Mouse (Mus musculus) c-Kit-negative CD71-positive TER-119-positive erythroid progenitor cells, embryonic 14.5 days (primary cell): ENCODE measurements at regions not wholly inside any gene's neighbourhood (a gene's known extent, or its start where the extent isn't known, plus 50 kb on each side); places are given as distances from the start of the nearest gene placed in this dataset.
A peak's percentile ranks its signal among the peaks of the same experiment; 100 is the strongest.

ENCODE experiments used
- DNase-seq: peaks from one replicate; pipeline ENCODE4 v3.0.0-alpha.2; 2013; ENCODE audit warnings: low read depth, low spot score

DNA sequence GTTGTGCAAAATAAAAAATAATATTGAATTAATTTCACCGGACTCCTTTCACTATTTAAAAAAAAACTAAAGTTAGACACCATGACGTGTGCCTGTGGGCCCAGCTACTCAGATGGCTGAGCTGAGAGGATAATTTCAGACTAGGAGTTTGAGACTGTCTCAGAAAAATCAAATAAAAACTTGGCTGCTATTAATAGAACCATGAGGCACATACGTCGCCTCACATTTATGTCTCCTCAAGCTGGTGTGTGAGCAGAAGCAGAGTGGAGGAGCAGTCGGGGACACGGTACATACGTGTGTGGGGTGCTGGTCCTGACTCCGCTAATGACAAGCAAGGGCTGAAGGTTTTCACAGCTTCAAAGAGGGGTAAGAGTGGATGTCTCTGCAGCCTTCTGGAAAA, 52.8 kb upstream of the Dmrtb1 start:
- no peak for DNase-seq

- peak; percentile 56 for DNase-seq
Measured at GRCm38 (mm10) chr4:107737907-107738306, 53.9 kb upstream of the Dmrtb1 start.

DNA sequence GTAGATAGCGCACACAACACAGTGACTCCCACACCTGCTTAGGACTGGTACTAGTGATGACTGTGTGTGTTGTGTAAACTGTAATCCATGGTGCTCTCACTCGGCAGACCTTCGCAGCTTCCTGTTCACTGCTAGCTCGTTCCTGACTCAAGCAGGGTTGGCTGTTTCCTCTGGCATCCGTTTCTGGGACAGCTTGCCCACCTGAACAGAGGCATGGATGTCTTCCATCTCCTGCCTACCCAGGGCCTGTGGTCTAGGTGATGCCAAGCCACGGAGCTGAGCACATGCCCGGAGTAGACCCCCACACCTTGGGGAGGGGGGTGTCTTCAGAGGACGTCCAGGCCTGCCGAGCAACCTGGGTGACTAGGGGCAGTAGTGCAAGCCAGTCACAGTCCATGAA, 54.7 kb upstream of the Dmrtb1 start:
- DNase-seq, result no peak

- DNase-seq, result no peak
Measured at GRCm38 (mm10) chr4:107739789-107740405, 55.9 kb upstream of the Dmrtb1 start.

GRCm38 (mm10) chr4:107743646-107744045, 58.4 kb upstream of the Lrp8 start:
- no peak for DNase-seq

DNA sequence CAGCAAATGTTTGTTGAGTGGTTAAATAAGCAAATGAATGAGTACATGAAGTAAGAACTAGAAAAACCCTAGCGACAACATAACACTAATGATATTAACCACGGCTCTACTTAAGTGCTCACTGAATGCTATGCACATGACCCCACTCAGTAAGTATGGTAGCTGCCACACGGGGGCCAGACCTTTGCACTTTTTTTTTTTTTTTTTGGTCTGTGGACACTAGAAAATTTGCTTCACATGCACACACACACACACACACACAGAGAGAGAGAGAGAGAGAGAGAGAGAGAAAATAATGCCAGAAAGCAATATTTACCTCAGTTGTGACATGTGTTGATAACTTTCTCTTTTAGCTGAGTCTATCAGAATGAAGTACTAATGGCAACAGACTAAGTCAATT, 55.7 kb upstream of the Lrp8 start:
- no peak for DNase-seq

GRCm38 (mm10) chr4:107746923-107747431, 55.1 kb upstream of the Lrp8 start:
- DNase-seq, result no peak

GRCm38 (mm10) chr4:107747454-107747853, 54.6 kb upstream of the Lrp8 start:
- DNase-seq, result no peak

DNA sequence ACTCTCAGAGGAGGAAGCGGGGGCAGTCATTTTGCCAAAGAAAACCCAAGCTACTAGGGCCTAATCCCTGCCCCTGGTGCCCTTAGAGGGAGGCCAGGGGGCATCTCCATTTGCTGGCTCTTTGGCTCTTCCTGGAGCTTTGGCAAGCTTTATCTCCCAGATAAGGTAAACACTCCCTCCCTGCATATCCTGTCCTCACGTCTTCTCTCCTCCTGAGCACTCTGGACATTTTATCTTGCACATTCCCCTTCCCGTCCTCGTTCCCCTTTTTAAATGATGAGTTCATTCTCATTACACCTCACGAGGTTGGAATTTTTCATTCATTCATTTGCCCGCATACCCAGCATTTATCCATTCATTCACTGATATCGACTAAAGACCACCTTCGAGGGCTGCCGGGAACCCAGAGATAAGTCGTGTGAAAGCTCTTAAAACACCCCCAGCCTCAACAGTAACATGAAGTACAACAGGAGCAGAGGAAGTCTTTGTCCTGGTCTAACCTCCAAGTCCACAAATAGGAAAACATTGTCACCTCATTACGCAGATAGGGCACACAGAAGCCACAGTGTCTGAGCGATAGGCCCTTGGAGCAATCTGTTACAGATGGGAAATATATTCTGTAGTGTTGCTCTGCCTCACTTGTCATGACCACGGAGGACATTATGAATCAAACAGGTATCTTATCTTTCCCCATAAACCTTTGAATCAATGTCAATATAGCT, 54.0 kb upstream of the Lrp8 start:
- no peak for DNase-seq

GRCm38 (mm10) chr4:107749045-107749444, 53.0 kb upstream of the Lrp8 start:
- no peak for DNase-seq

DNA sequence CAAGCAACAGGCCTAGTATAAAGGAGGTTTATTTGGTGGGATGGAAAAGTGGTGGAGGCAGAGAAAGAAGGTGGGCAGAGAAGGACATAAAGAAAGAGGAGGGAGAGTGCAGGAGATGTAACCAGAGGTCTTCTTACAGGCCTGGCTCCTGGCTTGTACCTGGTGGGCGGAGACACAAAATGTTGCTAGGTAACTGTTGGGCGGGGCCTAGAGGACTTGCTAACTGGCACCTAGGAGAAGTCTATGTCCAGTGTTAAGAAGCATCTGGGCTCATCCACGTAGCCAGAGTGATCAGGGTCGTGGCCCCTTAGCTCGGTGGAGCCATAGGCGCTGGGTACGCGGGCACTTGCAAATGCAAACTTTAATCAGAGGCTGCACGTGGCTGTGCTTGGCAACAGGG, 52.0 kb upstream of the Lrp8 start:
- peak; percentile 4 for DNase-seq
